Mouse (Mus musculus): ENCODE measurements around the gene Emd.

DNA sequence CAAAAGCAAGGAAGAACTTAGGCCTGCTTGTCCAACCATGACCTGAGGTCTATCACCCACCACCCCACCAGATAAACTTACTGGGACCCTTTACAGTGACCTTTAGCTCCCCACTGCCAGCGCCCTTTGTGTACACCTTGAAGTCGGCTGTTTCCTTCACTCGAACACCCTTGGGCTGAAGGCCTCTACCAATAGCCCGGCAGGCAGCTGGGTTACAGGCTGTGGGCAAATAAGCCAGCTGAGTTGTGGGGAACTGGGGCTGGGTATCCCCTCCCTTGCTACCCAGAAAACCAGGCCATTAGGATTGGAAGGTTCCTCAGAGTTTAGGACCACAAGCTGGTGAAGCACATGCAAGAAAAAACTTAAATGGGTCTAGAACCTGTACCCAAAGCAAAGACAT, 14.2 kb upstream of the Emd start:
- TF ChIP-seq CTCF (IDR thresholded peaks at IDR 0.05; ENCODE audit: borderline replicate concordance, insufficient read depth, low read depth, low read length) (no peak), POLR2A (IDR thresholded peaks at IDR 0.05; ENCODE audit: borderline replicate concordance, insufficient read depth, low read length) (no peak)
